Mouse (Mus musculus) forebrain, embryonic 13.5 days (tissue): Measurements from ENCODE around the gene Dnm3. TPM values are rescaled to one million over a fixed set of nuclear protein-coding genes. Genes with fewer than 3 reads are reported as not detected.

Experiments
- ATAC-seq: fragments of 200-750 bp; cut with Nextera tagmentation; 2 replicates; pipeline ENCODE4 v1.8.0; 2017
- H3K27ac ChIP-seq: fragments of 300-500 bp; sonication (generic); 2 replicates; pipeline ENCODE4 v1.5.1; 2015; ENCODE audit warnings: inconsistent platforms, mild to moderate bottlenecking, moderate library complexity
- H3K27me3 ChIP-seq: fragments of 300-500 bp; sonication (generic); 2 replicates; pipeline ENCODE4 v1.6.1; 2015; ENCODE audit warnings: mild to moderate bottlenecking, inconsistent platforms
- H3K36me3 ChIP-seq: fragments of 300-500 bp; sonication (generic); 2 replicates; pipeline ENCODE4 v1.6.1; 2015; ENCODE audit warnings: mild to moderate bottlenecking, inconsistent platforms; ENCODE audit not compliant: poor library complexity, severe bottlenecking
- H3K4me1 ChIP-seq: fragments of 300-500 bp; sonication (generic); 2 replicates; pipeline ENCODE4 v1.6.1; 2015; ENCODE audit warnings: inconsistent platforms
- H3K4me2 ChIP-seq: fragments of 300-500 bp; sonication (generic); 2 replicates; pipeline ENCODE4 v1.6.1; 2015; ENCODE audit warnings: inconsistent platforms, mild to moderate bottlenecking, moderate library complexity
- H3K4me3 ChIP-seq: fragments of 300-500 bp; sonication (generic); 2 replicates; pipeline ENCODE4 v1.5.1; 2015; ENCODE audit warnings: mild to moderate bottlenecking, inconsistent platforms
- H3K9ac ChIP-seq: fragments of 300-500 bp; sonication (generic); 2 replicates; pipeline ENCODE4 v1.6.1; 2015; ENCODE audit warnings: mild to moderate bottlenecking, inconsistent platforms
- H3K9me3 ChIP-seq: fragments of 300-500 bp; sonication (generic); replicated peaks from 2 replicates; pipeline ENCODE4 v1.6.1; 2016; ENCODE audit warnings: inconsistent platforms
- WGBS: fragments of 180-500 bp; shearing (Covaris S2); methylation state at CpG from one replicate; pipeline ENCODE4 v1.1.7; 2015; 5-methylcytosine and 5-hydroxymethylcytosine counted together
- polyA plus RNA-seq: library from polyadenylated mRNA; unstranded; fragments of >200 nt; fragmentation: Nextera tagmentation; extraction: Ambion mirVana; gene quantifications from 2 replicates; pipeline ENCODE4 v1.2.1, GENCODE M21; 2015

Gene Dnm3
- polyA plus RNA-seq, 1 experiment from 2014 or later: 15.1 TPM

DNA sequence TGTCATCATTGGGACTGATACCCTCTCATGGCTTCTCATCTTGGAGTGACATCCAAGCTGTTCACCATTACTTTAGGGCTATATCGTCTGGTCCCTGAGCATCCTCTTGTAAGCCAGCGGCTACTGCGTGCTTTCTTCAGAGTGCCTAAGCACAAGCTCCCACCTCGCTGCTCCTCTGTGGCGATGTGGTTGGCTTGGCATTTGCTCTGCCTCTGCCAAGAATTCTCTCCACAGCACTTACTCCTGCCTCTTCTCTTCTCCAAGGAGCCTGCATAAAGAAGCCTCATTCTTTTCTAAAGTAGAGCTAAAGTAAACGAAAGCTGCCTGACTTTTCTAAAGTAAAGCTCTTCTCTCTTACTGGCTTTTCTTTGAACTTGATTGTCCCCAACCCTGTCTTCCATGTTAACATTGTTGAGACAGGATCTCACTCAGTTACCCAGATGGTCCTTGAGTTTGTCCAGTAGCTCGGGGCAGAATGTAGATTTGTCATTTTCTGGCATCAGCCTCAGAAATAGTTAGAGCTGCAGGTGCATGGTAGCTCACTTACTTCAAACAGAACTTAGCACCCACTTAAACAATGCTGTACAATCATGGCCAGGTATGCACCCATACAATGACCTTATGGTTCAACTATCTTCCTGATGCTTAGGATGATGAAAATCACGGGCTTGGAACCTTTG lies 396.0 kb downstream of the Dnm3 start:
- no peaks in the 10 kb centered on the region for H3K4me1 ChIP-seq
- H3K27me3 ChIP-seq: no peaks in the 10 kb centered on the region
- no peaks in the 10 kb centered on the region for H3K9me3 ChIP-seq
- no peak overlapping the region for H3K4me3 ChIP-seq
- no peak for ATAC-seq
- no peak overlapping the region for H3K9ac ChIP-seq
- WGBS: 86% methylated on average over 8 of the region's 8 CpGs
- no peak overlapping the region for H3K27ac ChIP-seq
- no peak overlapping the region for H3K4me2 ChIP-seq
- no peaks in the 10 kb centered on the region for H3K36me3 ChIP-seq

DNA sequence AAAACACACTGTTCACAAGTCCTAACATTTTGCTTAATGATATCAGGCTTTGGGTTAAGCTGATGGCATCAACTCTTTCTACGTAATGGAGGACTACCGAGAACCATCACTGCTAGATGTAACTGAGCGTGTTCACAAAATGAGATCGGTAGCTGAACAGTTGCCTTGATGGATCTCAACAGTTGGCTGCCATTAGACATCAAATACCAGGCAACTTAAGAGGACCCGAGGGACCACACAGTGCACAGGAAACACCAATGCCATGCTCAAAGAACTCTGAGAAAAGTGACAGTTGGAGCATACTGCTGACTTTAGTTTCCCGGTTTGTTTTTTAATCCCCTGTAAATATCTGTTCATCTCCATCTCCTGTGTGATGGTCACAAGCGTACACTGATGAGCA lies 397.8 kb downstream of the Dnm3 start:
- Histone ChIP-seq H3K4me1 (0 out of 2 replicates have a peak, but pooled peaks cover 2% of the 10 kb centered on the region), H3K27ac (no peak overlapping the region), H3K4me3 (no peak overlapping the region), H3K9me3 (no peaks in the 10 kb centered on the region), H3K9ac (no peak overlapping the region), H3K27me3 (no peaks in the 10 kb centered on the region), H3K36me3 (no peaks in the 10 kb centered on the region), H3K4me2 (no peak overlapping the region)
- WGBS: 94% methylated on average over 7 of the region's 7 CpGs
- ATAC-seq: no peak

GRCm38 (mm10) chr1:162077454-162077853 lies 400.4 kb downstream of the Dnm3 start:
- Histone ChIP-seq H3K27me3 (no peaks in the 10 kb centered on the region), H3K4me1 (0 out of 2 replicates have a peak, but pooled peaks cover 6% of the 10 kb centered on the region), H3K9ac (no peak overlapping the region), H3K27ac (no peak overlapping the region), H3K9me3 (no peaks in the 10 kb centered on the region), H3K4me3 (no peak overlapping the region), H3K4me2 (no peak overlapping the region), H3K36me3 (no peaks in the 10 kb centered on the region)
- 75% methylated on average over 6 of the region's 6 CpGs for WGBS
- ATAC-seq: no peak

- ATAC-seq: no peak
- Histone ChIP-seq H3K9ac (no peak overlapping the region), H3K4me3 (no peak overlapping the region), H3K4me1 (0 out of 2 replicates have a peak, but pooled peaks cover 6% of the 10 kb centered on the region), H3K27me3 (no peaks in the 10 kb centered on the region), H3K4me2 (no peak overlapping the region), H3K9me3 (no peaks in the 10 kb centered on the region), H3K36me3 (no peaks in the 10 kb centered on the region), H3K27ac (no peak overlapping the region)
- WGBS: 83% methylated on average over 10 of the region's 10 CpGs
These were observed 401.2 kb downstream of the Dnm3 start for GRCm38 (mm10) chr1:162076581-162077001.

DNA sequence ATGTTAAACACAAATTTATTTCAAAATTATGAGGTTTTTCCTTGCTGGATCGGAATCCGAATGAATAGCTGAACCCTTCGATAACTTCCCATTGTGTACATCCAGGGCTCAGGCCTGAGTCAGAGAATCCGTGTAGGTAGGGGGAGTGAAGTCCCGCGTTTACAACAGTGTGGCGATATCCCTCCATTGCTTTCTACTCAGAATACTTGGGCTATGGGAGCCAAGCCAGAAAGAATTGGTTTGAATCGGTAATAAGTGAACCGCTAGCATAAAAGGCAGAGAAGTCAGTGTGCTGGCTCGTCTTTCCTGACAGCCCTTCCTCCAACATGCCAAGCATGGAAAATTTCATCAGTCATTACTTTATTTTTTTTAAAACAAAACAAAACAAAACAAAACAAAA lies 402.0 kb downstream of the Dnm3 start:
- H3K27ac ChIP-seq: no peak overlapping the region
- H3K4me1 ChIP-seq: 0 out of 2 replicates have a peak, but pooled peaks cover 6% of the 10 kb centered on the region
- H3K4me2 ChIP-seq: no peak overlapping the region
- no peak overlapping the region for H3K9ac ChIP-seq
- no peaks in the 10 kb centered on the region for H3K9me3 ChIP-seq
- no peak overlapping the region for H3K4me3 ChIP-seq
- WGBS: 76% methylated on average over 10 of the region's 10 CpGs
- H3K36me3 ChIP-seq: no peaks in the 10 kb centered on the region
- ATAC-seq: no peak
- no peaks in the 10 kb centered on the region for H3K27me3 ChIP-seq

DNA sequence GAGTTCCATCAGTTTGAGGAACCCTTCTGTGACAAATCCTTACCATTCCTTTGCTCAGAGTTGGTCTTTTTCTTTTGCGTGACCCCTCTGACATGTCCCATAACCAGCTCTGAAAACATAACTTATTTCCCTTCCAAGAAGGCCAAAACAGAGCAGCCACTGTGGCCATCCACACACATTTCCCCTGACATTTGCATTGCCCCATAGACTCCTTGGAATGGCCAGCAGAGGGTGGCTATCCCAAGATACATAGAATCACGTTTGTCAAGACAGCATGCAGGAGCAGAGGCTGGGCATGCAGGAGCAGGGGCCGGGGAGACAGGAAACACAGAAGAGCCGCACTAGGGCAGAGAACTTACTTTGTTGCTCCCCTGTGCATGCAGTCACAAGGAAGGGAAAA lies 402.4 kb downstream of the Dnm3 start:
- Histone ChIP-seq H3K27ac (no peak overlapping the region), H3K27me3 (no peaks in the 10 kb centered on the region), H3K9ac (no peak overlapping the region), H3K4me2 (no peak overlapping the region), H3K4me3 (no peak overlapping the region), H3K36me3 (no peaks in the 10 kb centered on the region), H3K9me3 (no peaks in the 10 kb centered on the region), H3K4me1 (0 out of 2 replicates have a peak, but pooled peaks cover 6% of the 10 kb centered on the region)
- WGBS: 74% methylated on average over 4 of the region's 4 CpGs
- no peak for ATAC-seq

DNA sequence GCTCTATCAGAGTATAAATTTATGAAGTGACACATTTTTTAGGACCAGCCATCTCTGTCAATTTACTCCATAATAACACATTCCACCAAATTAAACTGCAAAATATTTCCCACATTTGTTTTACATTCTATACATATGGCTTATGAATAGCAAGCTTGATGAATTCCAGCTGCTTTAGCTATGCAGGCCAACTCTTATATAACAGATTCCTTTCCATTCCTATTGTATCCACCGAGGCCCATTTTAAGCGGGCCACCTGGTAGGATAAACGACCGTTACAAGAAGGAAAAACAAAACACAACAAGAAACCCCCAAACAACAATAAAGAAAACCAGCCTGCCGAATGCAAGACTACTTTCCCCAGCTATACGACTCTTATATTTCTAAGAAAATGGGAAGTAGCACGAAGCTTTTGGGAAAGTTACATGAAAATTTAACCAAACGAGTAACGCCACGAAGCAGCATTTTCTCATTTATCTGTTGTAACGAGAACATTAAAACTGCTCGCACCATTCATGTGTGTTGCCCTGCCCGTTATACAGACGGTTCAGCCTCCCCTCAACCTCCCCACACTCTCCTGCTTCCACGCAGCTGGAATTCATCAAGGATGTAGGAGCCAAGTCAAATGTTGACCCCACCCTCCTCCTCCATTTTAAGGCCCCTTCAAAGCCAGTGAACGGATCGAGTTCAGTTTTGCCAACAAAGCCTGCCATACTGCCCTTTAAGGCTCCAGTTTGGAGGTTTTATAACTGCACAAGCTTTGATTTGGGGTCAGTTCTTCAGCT lies 403.0 kb downstream of the Dnm3 start:
- no peaks in the 10 kb centered on the region for H3K9me3 ChIP-seq
- no peak for ATAC-seq
- H3K27me3 ChIP-seq: no peaks in the 10 kb centered on the region
- H3K9ac ChIP-seq: no peak overlapping the region
- H3K36me3 ChIP-seq: no peaks in the 10 kb centered on the region
- 56% methylated on average over 17 of the region's 17 CpGs for WGBS
- no peak overlapping the region for H3K4me3 ChIP-seq
- H3K27ac ChIP-seq: no peak overlapping the region
- no peak overlapping the region for H3K4me2 ChIP-seq
- 0 out of 2 replicates have a peak, but pooled peaks cover 6% of the 10 kb centered on the region for H3K4me1 ChIP-seq

DNA sequence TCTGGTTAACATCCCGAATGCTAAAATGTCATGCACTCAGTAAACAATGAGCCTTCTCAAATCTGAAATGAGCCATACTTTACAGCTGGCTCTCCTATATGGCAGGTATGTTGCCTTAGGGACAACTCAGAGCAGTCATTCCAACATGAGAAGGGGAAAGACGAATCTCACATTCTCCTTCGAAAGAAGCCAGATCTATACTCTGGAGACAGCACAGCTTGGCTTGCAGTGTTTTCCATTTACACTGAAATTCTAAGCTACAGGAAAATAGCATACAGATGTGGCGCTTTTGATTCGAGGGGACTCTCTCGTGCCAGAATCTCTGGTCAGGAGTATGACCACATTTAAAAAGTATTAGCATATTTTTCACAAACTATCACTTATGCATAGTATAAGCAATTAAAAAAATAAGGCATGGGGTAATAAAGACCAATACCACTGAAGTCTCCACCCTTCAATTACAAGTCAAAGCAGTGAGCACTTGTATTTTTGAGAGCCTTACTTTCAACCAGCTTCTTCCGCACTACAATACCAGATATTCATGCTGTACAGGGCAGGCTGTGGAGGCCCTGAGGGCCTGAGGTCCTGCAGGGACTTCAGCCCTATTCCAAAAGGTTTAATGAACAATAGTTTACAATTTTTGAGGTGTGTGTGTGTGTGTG lies 404.8 kb downstream of the Dnm3 start:
- no peak for ATAC-seq
- H3K4me3 ChIP-seq: no peak overlapping the region
- WGBS: 87% methylated on average over 7 of the region's 7 CpGs
- no peaks in the 10 kb centered on the region for H3K27me3 ChIP-seq
- no peak overlapping the region for H3K9ac ChIP-seq
- H3K4me1 ChIP-seq: 0 out of 2 replicates have a peak, but pooled peaks cover 6% of the 10 kb centered on the region
- no peak overlapping the region for H3K27ac ChIP-seq
- no peaks in the 10 kb centered on the region for H3K9me3 ChIP-seq
- no peak overlapping the region for H3K4me2 ChIP-seq
- H3K36me3 ChIP-seq: no peaks in the 10 kb centered on the region

DNA sequence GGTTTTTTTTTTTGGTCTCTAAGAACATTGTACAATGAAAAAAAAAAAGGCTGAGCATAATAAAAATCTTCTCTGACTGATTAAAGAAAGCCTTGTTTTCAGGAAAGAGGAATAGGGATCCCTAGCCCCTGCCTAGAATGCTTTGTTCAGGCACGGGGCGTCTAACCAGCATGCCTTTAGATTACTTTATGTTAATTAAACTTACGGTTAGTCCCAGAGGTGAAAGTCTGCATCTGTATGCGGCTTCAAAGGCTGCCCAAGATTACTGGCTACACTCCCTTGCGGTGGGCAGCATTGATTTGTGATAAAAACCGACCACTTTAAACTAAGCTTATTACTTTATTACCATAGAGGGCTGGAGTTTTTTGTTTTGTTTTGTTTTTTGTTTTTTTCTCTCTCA lies 424.2 kb downstream of the Dnm3 start:
- ATAC-seq: no peak
- Histone ChIP-seq H3K27ac (no peak overlapping the region), H3K4me2 (peak overlapping the region; percentile 33), H3K4me1 (peaks cover 20% of the 10 kb centered on the region), H3K4me3 (no peak overlapping the region), H3K27me3 (no peaks in the 10 kb centered on the region), H3K9me3 (no peaks in the 10 kb centered on the region), H3K9ac (no peak overlapping the region), H3K36me3 (no peaks in the 10 kb centered on the region)
- 3% methylated on average over 6 of the region's 6 CpGs for WGBS

- Histone ChIP-seq H3K36me3 (no peaks in the 10 kb centered on the region), H3K27ac (no peak overlapping the region), H3K27me3 (no peaks in the 10 kb centered on the region), H3K9me3 (no peaks in the 10 kb centered on the region), H3K9ac (no peak overlapping the region), H3K4me2 (peak overlapping the region; percentile 33; the same call in 1 of the 2 replicates), H3K4me1 (peaks cover 20% of the 10 kb centered on the region), H3K4me3 (no peak overlapping the region)
- no peak for ATAC-seq
- 17% methylated on average over 7 of the region's 7 CpGs for WGBS
These were observed 424.6 kb downstream of the Dnm3 start for GRCm38 (mm10) chr1:162053186-162053585.

GRCm38 (mm10) chr1:162052755-162053154 lies 425.1 kb downstream of the Dnm3 start:
- H3K4me1 ChIP-seq: peaks cover 20% of the 10 kb centered on the region
- no peaks in the 10 kb centered on the region for H3K36me3 ChIP-seq
- WGBS: 68% methylated on average over 6 of the region's 6 CpGs
- no peaks in the 10 kb centered on the region for H3K9me3 ChIP-seq
- no peak overlapping the region for H3K9ac ChIP-seq
- H3K27ac ChIP-seq: no peak overlapping the region
- H3K27me3 ChIP-seq: no peaks in the 10 kb centered on the region
- H3K4me3 ChIP-seq: no peak overlapping the region
- H3K4me2 ChIP-seq: no peak overlapping the region
- ATAC-seq: 0 out of 2 replicates have a peak, but pooled peaks have one; percentile 33

DNA sequence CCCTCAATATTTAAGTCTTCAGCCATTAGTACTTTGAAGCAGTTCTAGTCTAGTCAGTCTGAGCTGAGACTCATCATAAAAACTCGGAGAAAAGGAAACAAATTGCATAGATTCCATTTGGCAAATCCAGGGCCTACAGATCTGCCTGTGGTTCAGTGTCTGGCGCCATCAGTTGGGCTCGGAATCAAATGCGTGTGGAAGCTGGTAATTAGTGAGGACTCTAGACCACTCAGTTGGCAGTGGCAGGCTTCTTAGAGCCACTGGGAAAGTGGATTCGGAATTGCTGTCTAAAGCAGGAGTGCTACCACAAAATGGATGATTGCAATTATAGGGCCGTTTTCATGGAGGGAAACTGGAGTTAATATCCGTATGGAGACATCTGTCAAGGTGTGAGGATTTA lies 425.7 kb downstream of the Dnm3 start:
- 66% methylated on average over 7 of the region's 7 CpGs for WGBS
- ATAC-seq: 0 out of 2 replicates have a peak, but pooled peaks have one; percentile 59

More for the DNA sequence above, 425.7 kb downstream of the Dnm3 start:
- peaks cover 20% of the 10 kb centered on the region for H3K4me1 ChIP-seq
- no peak overlapping the region for H3K4me3 ChIP-seq
- no peaks in the 10 kb centered on the region for H3K27me3 ChIP-seq
- H3K9me3 ChIP-seq: no peaks in the 10 kb centered on the region
- H3K4me2 ChIP-seq: no peak overlapping the region
- H3K27ac ChIP-seq: no peak overlapping the region
- no peaks in the 10 kb centered on the region for H3K36me3 ChIP-seq
- H3K9ac ChIP-seq: no peak overlapping the region
